Mouse (Mus musculus): ENCODE data around the gene Acer2.
A peak's percentile ranks its signal among the peaks of the same experiment; 100 is the strongest.

Gene Acer2

DNA sequence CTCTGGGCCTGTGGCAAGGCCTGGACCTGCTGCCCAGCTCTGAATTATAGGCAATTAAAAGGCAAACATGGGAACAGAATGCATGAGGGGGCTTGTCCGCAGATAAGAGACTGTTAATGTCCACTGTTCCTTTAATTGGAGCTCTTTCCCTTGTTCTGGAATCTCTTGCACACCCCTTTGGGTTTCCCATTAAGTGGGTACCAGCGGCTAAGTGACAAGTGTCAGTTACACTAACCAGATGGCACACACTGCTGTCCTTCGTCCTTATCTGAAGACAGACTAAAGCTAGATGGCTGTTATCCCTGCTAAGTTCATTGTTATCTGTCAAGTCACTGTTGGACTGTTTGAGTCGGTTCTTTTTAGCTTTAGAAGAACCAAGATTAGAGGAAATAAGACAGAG lies 81.3 kb downstream of the Acer2 start:
- no peak for DNase-seq (ENCODE audit: low spot score)

DNA sequence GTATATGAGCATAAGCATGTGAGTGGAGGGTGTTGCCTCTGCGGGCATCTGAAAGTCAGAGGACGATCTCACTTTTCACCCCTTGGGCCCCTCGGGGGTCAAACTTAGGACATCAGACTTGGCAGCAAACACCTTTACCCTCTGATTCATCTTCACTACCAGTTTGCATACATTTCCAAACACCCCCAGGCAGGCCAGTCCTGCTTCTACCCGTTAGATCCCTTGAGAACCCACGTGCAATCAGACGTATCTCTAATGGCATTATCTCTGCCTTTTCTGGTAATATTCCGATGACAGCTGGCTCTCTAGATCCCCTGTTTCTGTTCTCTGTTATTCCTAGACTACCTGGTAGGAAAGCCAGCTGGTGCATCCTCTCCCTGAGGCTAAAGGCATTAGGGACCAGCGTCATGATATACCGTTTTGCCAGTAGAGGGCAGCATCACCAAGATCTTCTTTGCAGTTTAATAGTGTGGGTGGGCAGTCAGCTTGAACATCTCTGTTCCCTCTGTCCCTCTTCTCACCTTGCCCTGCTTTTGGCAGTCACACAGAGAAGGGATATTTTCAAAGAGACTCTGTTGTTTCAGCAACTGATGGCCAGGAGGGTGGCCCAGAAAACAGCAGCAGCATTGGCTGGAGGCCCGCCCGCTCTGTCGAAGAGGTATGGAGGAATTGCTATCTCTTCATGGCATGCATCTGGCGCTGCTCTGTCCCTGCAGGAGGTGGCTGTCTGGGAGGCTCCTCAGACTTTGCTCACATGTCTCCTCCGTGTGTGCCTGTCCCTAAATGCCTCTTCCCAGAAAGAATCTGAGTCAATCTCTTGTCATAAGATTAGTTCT lies 83.6 kb downstream of the Acer2 start:
- DNase-seq (ENCODE audit: low spot score): peak; percentile 71

GRCm38 (mm10) chr4:86977272-86977671 lies 103.1 kb downstream of the Acer2 start:
- no peak for DNase-seq (ENCODE audit: low spot score)

Data from left cerebral cortex, adult 11 months (tissue).